13 mouse cellular contexts compared by ENCODE assay signal in genomic region chr13:107541635-107541955, GRCm38 (mm10).
A peak's percentile ranks its signal among the peaks of the same experiment; 100 is the strongest.
DNase-seq lines count a peak whose midpoint lies in the region; ATAC-seq and TF ChIP-seq lines count a peak whose summit lies in the region.
"Had no signal": no experiment of that assay in that cellular context is flagged by ENCODE, and none has a peak within 500 bp of the region (broad histone marks: within the 10 kb centered on the region; RNA-seq: fewer than 3 reads in every experiment).

No protein-coding gene starts in this region.

- 17% methylated on average over 2 of the region's 2 CpGs for WGBS in lung, embryonic 14.5 days
- 31% methylated on average over 2 of the region's 2 CpGs for WGBS in forebrain, embryonic 10.5 days
- 20% methylated on average over 2 of the region's 2 CpGs for whole genome bisulfite sequencing in hindbrain, postnatal 0 days
- 11% methylated on average over 2 of the region's 2 CpGs for WGBS in neural tube, embryonic 14.5 days
- 91% methylated on average over 2 of the region's 2 CpGs for WGBS in thymus, adult 2 months

- no peak overlapping the region for H3K9ac ChIP-seq in lung, embryonic 14.5 days
- H3K9ac ChIP-seq in hindbrain, postnatal 0 days (replicated peaks; ENCODE audit: low read length): peak overlapping the region; percentile 24; the same call in 1 of the 2 replicates
- peak overlapping the region; percentile 39; the same call in 1 of the 2 replicates for H3K9ac ChIP-seq in neural tube, embryonic 14.5 days (replicated peaks; ENCODE audit: low read depth, low read length)

- H3K36me3 ChIP-seq in lung, embryonic 14.5 days (ENCODE audit: insufficient read depth): no peaks in the 10 kb centered on the region
- H3K36me3 ChIP-seq in forebrain, embryonic 10.5 days (replicated peaks): no peaks in the 10 kb centered on the region
- H3K36me3 ChIP-seq in hindbrain, postnatal 0 days (ENCODE audit: insufficient read depth, low read length): no peaks in the 10 kb centered on the region
- H3K36me3 ChIP-seq in neural tube, embryonic 14.5 days (ENCODE audit: control insufficient read depth, insufficient read depth, low read length): no peaks in the 10 kb centered on the region
- no peaks in the 10 kb centered on the region for H3K36me3 ChIP-seq in thymus, adult 2 months (ENCODE audit: control insufficient read depth, insufficient read depth, low read length)

- peak; percentile 63; the same call in 1 of the 2 replicates for ATAC-seq in lung, embryonic 14.5 days (ENCODE audit: insufficient read depth)
- peak; percentile 58 for ATAC-seq in hindbrain, postnatal 0 days
- peak; percentile 72 for ATAC-seq in neural tube, embryonic 14.5 days (ENCODE audit: low read depth)

- H3K4me1 ChIP-seq in lung, embryonic 14.5 days (ENCODE audit: insufficient read depth): 0 out of 2 replicates have a peak, but pooled peaks cover 8% of the 10 kb centered on the region
- peaks cover 50% of the 10 kb centered on the region for H3K4me1 ChIP-seq in forebrain, embryonic 10.5 days
- peaks cover 32% of the 10 kb centered on the region for H3K4me1 ChIP-seq in hindbrain, postnatal 0 days (ENCODE audit: insufficient read depth, low read length)
- H3K4me1 ChIP-seq in neural tube, embryonic 14.5 days (ENCODE audit: control insufficient read depth, insufficient read depth, low read length): peaks cover 34% of the 10 kb centered on the region
- H3K4me1 ChIP-seq in thymus, adult 2 months (replicated peaks; ENCODE audit: control insufficient read depth, insufficient read depth, low read length): no peaks in the 10 kb centered on the region

- H3K27me3 ChIP-seq in lung, embryonic 14.5 days (ENCODE audit: insufficient read depth, low read length): no peaks in the 10 kb centered on the region
- H3K27me3 ChIP-seq in forebrain, embryonic 10.5 days (ENCODE audit: poor library complexity, severe bottlenecking): no peaks in the 10 kb centered on the region
- no peaks in the 10 kb centered on the region for H3K27me3 ChIP-seq in hindbrain, postnatal 0 days (ENCODE audit: insufficient read depth, low read length)
- no peaks in the 10 kb centered on the region for H3K27me3 ChIP-seq in neural tube, embryonic 14.5 days (ENCODE audit: control insufficient read depth, insufficient read depth, low read length)
- no peaks in the 10 kb centered on the region for H3K27me3 ChIP-seq in thymus, adult 2 months (ENCODE audit: control insufficient read depth, insufficient read depth, low read length)
- H3K27me3 ChIP-seq: CH12.LX had no signal

- H3K27ac ChIP-seq in lung, embryonic 14.5 days (ENCODE audit: low read depth): no peak overlapping the region
- peak overlapping the region; percentile 85 for H3K27ac ChIP-seq in forebrain, embryonic 10.5 days
- H3K27ac ChIP-seq in hindbrain, postnatal 0 days: peak overlapping the region; percentile 85
- H3K27ac ChIP-seq in neural tube, embryonic 14.5 days (ENCODE audit: low read depth, low read length): peak overlapping the region; percentile 95
- no peak overlapping the region for H3K27ac ChIP-seq in thymus, adult 2 months (ENCODE audit: control insufficient read depth, insufficient read depth, low read length)
- H3K27ac ChIP-seq: left cerebral cortex, adult 2 months; macrophage had no signal

- H3K4me3 ChIP-seq in lung, embryonic 14.5 days (ENCODE audit: low read depth, low read length): no peak overlapping the region
- H3K4me3 ChIP-seq in forebrain, embryonic 10.5 days: peak overlapping the region; percentile 5; the same call in 1 of the 2 replicates
- no peak overlapping the region for H3K4me3 ChIP-seq in hindbrain, postnatal 0 days (ENCODE audit: low read length)
- H3K4me3 ChIP-seq in neural tube, embryonic 14.5 days (ENCODE audit: low read depth, low read length): no peak overlapping the region
- H3K4me3 ChIP-seq in thymus, adult 2 months (ENCODE audit: control insufficient read depth, insufficient read depth, low read length): no peak overlapping the region
- H3K4me3 ChIP-seq: left cerebral cortex, adult 2 months had no signal

- H3K4me2 ChIP-seq in lung, embryonic 14.5 days: no peak overlapping the region
- no peak overlapping the region for H3K4me2 ChIP-seq in hindbrain, postnatal 0 days (ENCODE audit: low read depth, low read length)
- H3K4me2 ChIP-seq in neural tube, embryonic 14.5 days (ENCODE audit: low read depth, low read length): peak overlapping the region; percentile 23; the same call in 1 of the 2 replicates

- DNase-seq in lung, embryonic 14.5 days: peak; percentile 61
- no peak for DNase-seq in lung, adult 18-20 months
- peak; percentile 58 for DNase-seq in forebrain, embryonic 10.5 days (ENCODE audit: extremely low spot score, low spot score)
- DNase-seq in hindbrain, postnatal 0 days (ENCODE audit: low spot score): peak; percentile 75
- no peak for DNase-seq in adrenal gland, adult 8-10 months
- no peak for DNase-seq in spleen, adult 12 weeks (ENCODE audit: low spot score)
- DNase-seq in thymus, adult 2 months: no peak
- DNase-seq: heart, adult 11 months; thymus, postnatal 4 days had no signal

- H3K9me3 ChIP-seq in lung, embryonic 14.5 days (ENCODE audit: low read depth, low read length): no peaks in the 10 kb centered on the region
- no peaks in the 10 kb centered on the region for H3K9me3 ChIP-seq in forebrain, embryonic 10.5 days
- H3K9me3 ChIP-seq in hindbrain, postnatal 0 days (ENCODE audit: low read length): no peaks in the 10 kb centered on the region
- no peaks in the 10 kb centered on the region for H3K9me3 ChIP-seq in neural tube, embryonic 14.5 days (ENCODE audit: control insufficient read depth, low read length)

- no peak for TF ChIP-seq POLR2A in thymus, adult 2 months (IDR thresholded peaks at IDR 0.05; ENCODE audit: control insufficient read depth, extremely low read depth, insufficient read depth, low read length, poor library complexity)

- TF ChIP-seq CTCF in lung, embryonic 14.5 days (IDR thresholded peaks at IDR 0.05; ENCODE audit: low read depth): no peak
- TF ChIP-seq CTCF in hindbrain, postnatal 0 days (IDR thresholded peaks at IDR 0.05; ENCODE audit: low read depth): no peak
- no peak for TF ChIP-seq CTCF in thymus, adult 2 months (IDR thresholded peaks at IDR 0.05; ENCODE audit: borderline replicate concordance, control insufficient read depth, extremely low read depth, insufficient read depth, low read length, poor library complexity)

Comparison
In these comparisons a context has a peak if more than half of its experiments do, and no peak if none do; other contexts are left out.
1. DNase-seq: peak in lung, embryonic 14.5 days (single experiment), forebrain, embryonic 10.5 days (single experiment) and hindbrain, postnatal 0 days (single experiment); none in lung, adult 18-20 months (0 of 2), adrenal gland, adult 8-10 months (single experiment), spleen, adult 12 weeks (single experiment) and thymus, adult 2 months (single experiment).
2. H3K27ac ChIP-seq: peak in forebrain, embryonic 10.5 days (single experiment), hindbrain, postnatal 0 days (single experiment) and neural tube, embryonic 14.5 days (single experiment); none in lung, embryonic 14.5 days (single experiment) and thymus, adult 2 months (single experiment).
3. Peak in every context shown above with its lines, with median percentiles within 50 percentile points of each other: ATAC-seq.